Mouse (Mus musculus) kidney, adult 2 months (tissue): ENCODE data around the gene Nr1d1. TPM values are rescaled to one million over a fixed set of nuclear protein-coding genes. Genes with fewer than 3 reads are reported as not detected.

ENCODE experiments used
- DNase-seq: peaks from one replicate; pipeline ENCODE4 v3.0.0; 2021
- H3K27ac ChIP-seq: fragments of 200-500 bp; 2 replicates; pipeline ENCODE4 v1.5.1; 2012; ENCODE audit warnings: low read depth, low read length, control low read depth, inconsistent platforms; ENCODE audit not compliant: insufficient read depth
- H3K27me3 ChIP-seq: fragments of 200-500 bp; replicated peaks from 2 replicates; pipeline ENCODE4 v1.6.1; 2012; ENCODE audit warnings: mild to moderate bottlenecking, moderate library complexity, low read length, inconsistent platforms; ENCODE audit not compliant: control insufficient read depth, insufficient read depth
- H3K36me3 ChIP-seq: fragments of 200-500 bp; 2 replicates; pipeline ENCODE4 v1.6.1; 2012; ENCODE audit warnings: mild to moderate bottlenecking, moderate library complexity, low read length, inconsistent platforms; ENCODE audit not compliant: control insufficient read depth, insufficient read depth
- H3K4me1 ChIP-seq: fragments of 200-500 bp; 2 replicates; pipeline ENCODE4 v1.6.1; 2011; ENCODE audit warnings: low read length; ENCODE audit not compliant: control insufficient read depth, insufficient read depth
- H3K4me3 ChIP-seq: fragments of 200-500 bp; 2 replicates; pipeline ENCODE4 v1.5.1; 2011; ENCODE audit warnings: mild to moderate bottlenecking, low read depth, low read length, control low read depth; ENCODE audit not compliant: insufficient read depth
- CTCF ChIP-seq: fragments of 200-500 bp; conservative IDR thresholded peaks from 2 replicates; pipeline ENCODE4 v1.5.1; 2011; ENCODE audit warnings: low read depth, mild to moderate bottlenecking, control low read depth, low read length, moderate library complexity, mixed read lengths; ENCODE audit not compliant: insufficient read depth, insufficient read length
- POLR2A ChIP-seq: fragments of 200-500 bp; IDR thresholded peaks from one replicate; pipeline ENCODE4 v1.6.1; 2011; ENCODE audit warnings: low read depth, low read length, control low read depth
- WGBS: fragments of 180-500 bp; shearing (Covaris S2); methylation state at CpG from one replicate; pipeline ENCODE4 v1.1.7; 2018; 5-methylcytosine and 5-hydroxymethylcytosine counted together
- polyA plus RNA-seq: library from polyadenylated mRNA; depleted of rRNA; stranded (reverse); fragments of >200 nt; gene quantifications from 2 replicates; pipeline ENCODE4 v1.2.3, GENCODE M21; 2012

The Nr1d1 gene
- polyA plus RNA-seq, 1 experiment, result 140 TPM

GRCm38 (mm10) chr11:98782651-98783235, 7.6 kb upstream of the Nr1d1 start:
- H3K4me1 ChIP-seq, result peaks cover 32% of the 10 kb centered on the region
- H3K36me3 ChIP-seq, result no peaks in the 10 kb centered on the region
- H3K27me3 ChIP-seq, result no peaks in the 10 kb centered on the region
- H3K4me3 ChIP-seq, result peak overlapping the region; percentile 7; the same call in 1 of the 2 replicates
- TF ChIP-seq CTCF (no peak), POLR2A (no peak)
- DNase-seq, result no peak
- 11% methylated on average over 17 of the region's 17 CpGs for WGBS
- peak overlapping the region; percentile 93 for H3K27ac ChIP-seq

GRCm38 (mm10) chr11:98781851-98782512, 6.8 kb upstream of the Nr1d1 start:
- DNase-seq, result peak; percentile 65
- Histone ChIP-seq H3K4me1 (peaks cover 35% of the 10 kb centered on the region), H3K36me3 (no peaks in the 10 kb centered on the region), H3K27ac (peak overlapping the region; percentile 34), H3K27me3 (no peaks in the 10 kb centered on the region), H3K4me3 (no peak overlapping the region)
- WGBS, result 36% methylated on average over 13 of the region's 14 CpGs
- no peak for TF ChIP-seq POLR2A
- no peak for TF ChIP-seq CTCF

- Histone ChIP-seq H3K4me3 (no peak overlapping the region), H3K36me3 (no peaks in the 10 kb centered on the region), H3K27ac (no peak overlapping the region), H3K27me3 (no peaks in the 10 kb centered on the region), H3K4me1 (peaks cover 26% of the 10 kb centered on the region)
- TF ChIP-seq POLR2A (no peak), CTCF (no peak)
- no peak for DNase-seq
Measured at GRCm38 (mm10) chr11:98777888-98778287, 2.8 kb upstream of the Nr1d1 start.

GRCm38 (mm10) chr11:98776843-98777590, 1.9 kb upstream of the Nr1d1 start:
- peaks cover 20% of the 10 kb centered on the region for H3K4me1 ChIP-seq
- no peaks in the 10 kb centered on the region for H3K27me3 ChIP-seq
- WGBS, result 7% methylated on average over 9 of the region's 9 CpGs
- H3K27ac ChIP-seq, result peak overlapping the region; percentile 95
- no peaks in the 10 kb centered on the region; the same call in 1 of the 2 replicates for H3K36me3 ChIP-seq
- TF ChIP-seq POLR2A (peak; percentile 77), CTCF (no peak)
- DNase-seq, result peak; percentile 94
- H3K4me3 ChIP-seq, result no peak overlapping the region

- Histone ChIP-seq H3K36me3 (peaks cover 7% of the 10 kb centered on the region; the same call in 1 of the 2 replicates), H3K4me3 (peak overlapping the region; percentile 5; the same call in 1 of the 2 replicates), H3K27me3 (no peaks in the 10 kb centered on the region), H3K4me1 (peaks cover 17% of the 10 kb centered on the region), H3K27ac (peak overlapping the region; percentile 95)
- TF ChIP-seq POLR2A (no peak), CTCF (no peak)
- no peak for DNase-seq
- WGBS, result 25% methylated on average over 12 of the region's 12 CpGs
Measured at GRCm38 (mm10) chr11:98776052-98776764, 1.1 kb upstream of the Nr1d1 start.

GRCm38 (mm10) chr11:98775348-98776051, 367 bp upstream of the Nr1d1 start:
- H3K27ac ChIP-seq, result peak overlapping the region; percentile 95
- DNase-seq, result peak; percentile 100
- peaks cover 14% of the 10 kb centered on the region for H3K36me3 ChIP-seq
- no peaks in the 10 kb centered on the region for H3K27me3 ChIP-seq
- peak overlapping the region; percentile 20 for H3K4me3 ChIP-seq
- H3K4me1 ChIP-seq, result peaks cover 17% of the 10 kb centered on the region
- WGBS, result under 1% methylated on average over 15 of the region's 15 CpGs
- no peak for TF ChIP-seq POLR2A
- no peak for TF ChIP-seq CTCF
